Mouse (Mus musculus) 3T3-L1 (cell line): ENCODE measurements around the gene Entpd3.
A peak's percentile ranks its signal among the peaks of the same experiment; 100 is the strongest.

ENCODE experiments used
- DNase-seq: peaks from one replicate; pipeline ENCODE4 v3.0.0-alpha.2; 2015; ENCODE audit warnings: low read depth, low spot score

Gene Entpd3

GRCm38 (mm10) chr9:120539662-120540251 lies at the start of gene Entpd3:
TSS of gene Entpd3 (plus strand) at chr9:120539818.
- DNase-seq: no peak

- DNase-seq: peak; percentile 55
Observed at GRCm38 (mm10) chr9:120491509-120491908, 48.1 kb upstream of the Entpd3 start.

- DNase-seq: peak; percentile 3
Observed at GRCm38 (mm10) chr9:120492010-120492399, 47.6 kb upstream of the Entpd3 start, which contains the start of gene Eif1b. TSS of gene Eif1b (plus strand) at chr9:120492232.

GRCm38 (mm10) chr9:120492400-120493351 lies 46.9 kb upstream of the Entpd3 start:
- peak; percentile 55 for DNase-seq

GRCm38 (mm10) chr9:120493781-120494180 lies 45.8 kb upstream of the Entpd3 start:
- DNase-seq: no peak

GRCm38 (mm10) chr9:120496691-120497090 lies 42.9 kb upstream of the Entpd3 start:
- DNase-seq: peak; percentile 83

GRCm38 (mm10) chr9:120497983-120498382 lies 41.6 kb upstream of the Entpd3 start:
- no peak for DNase-seq

- peak; percentile 57 for DNase-seq
Observed at GRCm38 (mm10) chr9:120501191-120501902, 38.3 kb upstream of the Entpd3 start.

- DNase-seq: peak; percentile 93
Observed at GRCm38 (mm10) chr9:120502013-120502412, 37.6 kb upstream of the Entpd3 start.

GRCm38 (mm10) chr9:120504423-120504822 lies 35.2 kb upstream of the Entpd3 start:
- DNase-seq: no peak

GRCm38 (mm10) chr9:120511781-120512180 lies 27.8 kb upstream of the Entpd3 start:
- DNase-seq: peak; percentile 45

- DNase-seq: no peak
Observed at GRCm38 (mm10) chr9:120516720-120517119, 22.9 kb upstream of the Entpd3 start.

GRCm38 (mm10) chr9:120518946-120519345 lies 20.7 kb upstream of the Entpd3 start:
- no peak for DNase-seq

- no peak for DNase-seq
Observed at GRCm38 (mm10) chr9:120519469-120520125, 20.0 kb upstream of the Entpd3 start.

- DNase-seq: no peak
Observed at GRCm38 (mm10) chr9:120521161-120521560, 18.5 kb upstream of the Entpd3 start.

- DNase-seq: no peak
Observed at GRCm38 (mm10) chr9:120527270-120527669, 12.3 kb upstream of the Entpd3 start.

- DNase-seq: no peak
Observed at GRCm38 (mm10) chr9:120527919-120528318, 11.7 kb upstream of the Entpd3 start.

GRCm38 (mm10) chr9:120528815-120529510 lies 10.7 kb upstream of the Entpd3 start:
- peak; percentile 60 for DNase-seq

- no peak for DNase-seq
Observed at GRCm38 (mm10) chr9:120530471-120530870, 9.1 kb upstream of the Entpd3 start.

GRCm38 (mm10) chr9:120532062-120532461 lies 7.6 kb upstream of the Entpd3 start:
- no peak for DNase-seq

GRCm38 (mm10) chr9:120532691-120533090 lies 6.9 kb upstream of the Entpd3 start:
- DNase-seq: no peak
